Mouse (Mus musculus): ENCODE data around the gene Olfm2.

DNA sequence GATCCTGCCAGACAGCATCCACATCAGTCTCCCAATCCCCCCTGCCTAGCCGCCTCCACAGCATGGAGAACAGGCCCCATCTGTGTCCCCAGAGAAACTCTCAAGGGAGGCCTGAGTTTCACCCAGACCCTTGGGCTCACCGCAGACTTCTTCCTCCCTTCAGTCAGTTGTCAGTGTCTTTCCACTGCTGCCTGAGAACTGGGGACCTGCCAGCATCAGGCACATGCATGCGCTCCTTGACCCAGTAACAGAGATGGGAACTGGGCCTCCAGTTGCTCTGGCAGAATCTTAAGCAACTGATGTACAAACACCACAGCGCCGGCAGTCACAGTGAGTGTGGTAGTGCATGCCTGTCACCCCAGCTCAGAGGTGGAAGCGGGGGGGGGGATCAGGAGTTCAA is 12.7 kb upstream of the Olfm2 start:
- TF ChIP-seq CTCF (IDR thresholded peaks at IDR 0.05; ENCODE audit: low read depth) (no peak), EP300 (optimal IDR thresholded peaks at IDR 0.05) (no peak)

Data from stomach, postnatal 0 days (tissue).